7 mouse cellular contexts compared by ENCODE assay signal in the genomic region with DNA sequence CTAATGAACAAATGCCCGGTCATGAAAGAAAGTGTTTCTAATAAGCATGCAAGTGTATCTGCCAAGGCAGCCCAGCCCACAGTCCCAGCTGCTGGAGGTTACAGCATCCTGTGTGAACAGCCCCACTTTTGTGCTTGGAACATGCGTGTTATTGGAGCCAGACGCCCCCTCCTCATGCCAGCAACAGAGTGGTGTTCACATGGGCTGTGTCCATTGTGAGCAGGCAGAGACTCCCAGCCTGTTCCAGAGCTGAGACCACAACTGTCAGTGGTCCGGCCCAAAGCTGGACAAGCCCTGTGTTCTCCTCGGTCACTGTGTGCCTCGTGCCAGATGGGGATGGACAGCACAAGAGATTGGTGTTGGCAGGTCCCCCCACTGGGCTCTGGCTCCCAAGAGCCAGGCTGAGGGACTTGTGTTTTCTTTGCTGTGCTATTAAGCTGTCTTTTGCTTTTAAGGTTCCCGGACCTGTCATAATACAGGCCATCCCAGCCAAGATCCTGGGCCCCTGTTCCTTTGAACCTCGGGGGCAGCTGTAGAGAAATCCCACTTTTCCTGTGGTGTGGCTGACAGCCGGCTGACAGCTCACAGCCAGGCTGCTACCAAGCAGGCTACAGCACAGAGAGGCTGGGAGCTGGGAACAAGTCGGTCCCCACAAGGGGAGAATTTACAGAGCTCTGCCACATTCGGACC.
A peak's percentile ranks its signal among the peaks of the same experiment; 100 is the strongest.
DNase-seq lines count a peak whose midpoint lies in the region; ATAC-seq lines count a peak whose summit lies in the region.

No protein-coding gene starts in this region.

- no peak overlapping the region for H3K9ac ChIP-seq in neural tube, embryonic 11.5 days (ENCODE audit: low read length)
- H3K9ac ChIP-seq in heart, embryonic 12.5 days: 0 out of 2 replicates have a peak overlapping the region, but pooled peaks have one; percentile 21
- no peak overlapping the region for H3K9ac ChIP-seq in limb, embryonic 12.5 days (replicated peaks)
- H3K9ac ChIP-seq in stomach, embryonic 15.5 days: no peak overlapping the region

- no peaks in the 10 kb centered on the region for H3K36me3 ChIP-seq in neural tube, embryonic 11.5 days (ENCODE audit: control insufficient read depth, insufficient read depth, low read length)
- H3K36me3 ChIP-seq in heart, embryonic 12.5 days: no peaks in the 10 kb centered on the region
- H3K36me3 ChIP-seq in limb, embryonic 12.5 days: no peaks in the 10 kb centered on the region
- no peaks in the 10 kb centered on the region for H3K36me3 ChIP-seq in stomach, embryonic 15.5 days

- H3K9me3 ChIP-seq in neural tube, embryonic 11.5 days (ENCODE audit: control insufficient read depth, low read length): no peaks in the 10 kb centered on the region
- no peaks in the 10 kb centered on the region for H3K9me3 ChIP-seq in heart, embryonic 12.5 days (replicated peaks)
- no peaks in the 10 kb centered on the region for H3K9me3 ChIP-seq in limb, embryonic 12.5 days
- no peaks in the 10 kb centered on the region for H3K9me3 ChIP-seq in stomach, embryonic 15.5 days

- no peaks in the 10 kb centered on the region for H3K27me3 ChIP-seq in neural tube, embryonic 11.5 days (ENCODE audit: control insufficient read depth, insufficient read depth, low read length)
- peaks cover 73% of the 10 kb centered on the region for H3K27me3 ChIP-seq in heart, embryonic 12.5 days (replicated peaks)
- peaks cover 86% of the 10 kb centered on the region for H3K27me3 ChIP-seq in limb, embryonic 12.5 days
- no peaks in the 10 kb centered on the region for H3K27me3 ChIP-seq in stomach, embryonic 15.5 days (replicated peaks)

- H3K4me3 ChIP-seq in neural tube, embryonic 11.5 days (ENCODE audit: low read depth, low read length): no peak overlapping the region
- H3K4me3 ChIP-seq in heart, embryonic 12.5 days: no peak overlapping the region
- no peak overlapping the region for H3K4me3 ChIP-seq in limb, embryonic 12.5 days (replicated peaks)
- H3K4me3 ChIP-seq in stomach, embryonic 15.5 days (replicated peaks): no peak overlapping the region

- no peak overlapping the region for H3K27ac ChIP-seq in neural tube, embryonic 11.5 days (ENCODE audit: low read depth, low read length)
- no peak overlapping the region for H3K27ac ChIP-seq in heart, embryonic 12.5 days (ENCODE audit: poor library complexity, severe bottlenecking)
- peak overlapping the region; percentile 56; the same call in 1 of the 2 replicates for H3K27ac ChIP-seq in limb, embryonic 12.5 days
- H3K27ac ChIP-seq in stomach, embryonic 15.5 days: no peak overlapping the region

- H3K4me2 ChIP-seq in neural tube, embryonic 11.5 days (ENCODE audit: low read depth): no peak overlapping the region
- peak overlapping the region; percentile 20; the same call in 1 of the 2 replicates for H3K4me2 ChIP-seq in heart, embryonic 12.5 days
- peak overlapping the region; percentile 27; the same call in 1 of the 2 replicates for H3K4me2 ChIP-seq in limb, embryonic 12.5 days
- H3K4me2 ChIP-seq in stomach, embryonic 15.5 days: no peak overlapping the region

- no peak for DNase-seq in neural tube, embryonic 11.5 days (ENCODE audit: low spot score)
- DNase-seq in neural tube, embryonic 10.5 days (ENCODE audit: extremely low spot score, low spot score): no peak
- DNase-seq in cerebellum, adult 11-12 months: no peak
- DNase-seq in ovary, postnatal 36 days (ENCODE audit: low spot score): no peak

- peak; percentile 31; the same call in 1 of the 2 replicates for ATAC-seq in neural tube, embryonic 11.5 days (ENCODE audit: insufficient read depth, low FRiP score, low TSS enrichment)
- 0 out of 2 replicates have a peak, but pooled peaks have one; percentile 47 for ATAC-seq in heart, embryonic 12.5 days (ENCODE audit: insufficient number of reproducible peaks, low FRiP score)
- peak; percentile 29; the same call in 1 of the 2 replicates for ATAC-seq in limb, embryonic 12.5 days (ENCODE audit: insufficient number of reproducible peaks, insufficient read depth, low FRiP score, low TSS enrichment, low read depth)
- 0 out of 2 replicates have a peak, but pooled peaks have one; percentile 22 for ATAC-seq in stomach, embryonic 15.5 days (ENCODE audit: insufficient read depth, low FRiP score, low read depth)

- H3K4me1 ChIP-seq in neural tube, embryonic 11.5 days (ENCODE audit: control insufficient read depth, insufficient read depth, low read length): no peaks in the 10 kb centered on the region; the same call in 1 of the 2 replicates
- peaks cover 18% of the 10 kb centered on the region for H3K4me1 ChIP-seq in heart, embryonic 12.5 days (replicated peaks)
- peaks cover 38% of the 10 kb centered on the region for H3K4me1 ChIP-seq in limb, embryonic 12.5 days (replicated peaks)
- 0 out of 2 replicates have a peak, but pooled peaks cover 3% of the 10 kb centered on the region for H3K4me1 ChIP-seq in stomach, embryonic 15.5 days

- WGBS in neural tube, embryonic 11.5 days: 44% methylated on average over 11 of the region's 11 CpGs
- WGBS in heart, embryonic 12.5 days: 24% methylated on average over 11 of the region's 11 CpGs
- WGBS in limb, embryonic 12.5 days: 11% methylated on average over 11 of the region's 11 CpGs
- 43% methylated on average over 11 of the region's 11 CpGs for WGBS in stomach, embryonic 15.5 days

Comparison
In these comparisons a context has a peak if more than half of its experiments do, and no peak if none do; other contexts are left out.
1. H3K4me2 ChIP-seq: peak in heart, embryonic 12.5 days (single experiment) and limb, embryonic 12.5 days (single experiment); none in neural tube, embryonic 11.5 days (single experiment) and stomach, embryonic 15.5 days (single experiment).
2. Peak in every context shown above with its lines, with median percentiles within 50 percentile points of each other: ATAC-seq.